Mouse (Mus musculus) neutrophil, adult 59 days (primary cell): ENCODE measurements around the gene Olfr399. TPM values are rescaled to one million over a fixed set of nuclear protein-coding genes. Genes with fewer than 3 reads are reported as not detected.

ENCODE experiments used
- total RNA-seq, 2 experiments: library from RNA; stranded (reverse); gene quantifications; 1 replicate in 1 of 2; 2 replicates in 1 of 2; pipeline ENCODE4 v1.2.4; 2023

The Olfr399 gene
- not detected for total RNA-seq

DNA sequence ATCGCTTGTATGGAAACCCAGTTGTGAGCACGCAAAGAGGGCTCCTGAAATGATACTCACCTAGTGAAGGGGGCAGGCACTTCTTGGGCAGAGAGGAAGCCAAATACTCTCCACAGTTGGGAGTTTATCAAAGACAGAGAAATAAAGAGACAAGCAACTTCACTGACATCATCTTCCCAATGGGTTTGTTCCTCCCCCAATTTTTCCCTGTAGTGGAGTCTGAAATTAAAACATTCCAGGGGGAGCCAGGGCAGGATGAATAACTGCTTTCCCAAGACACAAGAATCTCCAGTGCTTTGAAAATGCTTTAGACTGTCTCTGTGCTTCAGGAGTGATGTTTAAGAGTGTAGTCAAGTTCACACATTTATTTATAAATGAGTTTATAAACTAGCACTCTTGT is at the start of gene Olfr399, which contains the start of gene Olfr139:
Gene Olfr399, minus strand, starts transcription at position 165 of the 400 bp plus-strand sequence.
Gene Olfr139, minus strand, starts transcription at position 101 of the 400 bp plus-strand sequence.

DNA sequence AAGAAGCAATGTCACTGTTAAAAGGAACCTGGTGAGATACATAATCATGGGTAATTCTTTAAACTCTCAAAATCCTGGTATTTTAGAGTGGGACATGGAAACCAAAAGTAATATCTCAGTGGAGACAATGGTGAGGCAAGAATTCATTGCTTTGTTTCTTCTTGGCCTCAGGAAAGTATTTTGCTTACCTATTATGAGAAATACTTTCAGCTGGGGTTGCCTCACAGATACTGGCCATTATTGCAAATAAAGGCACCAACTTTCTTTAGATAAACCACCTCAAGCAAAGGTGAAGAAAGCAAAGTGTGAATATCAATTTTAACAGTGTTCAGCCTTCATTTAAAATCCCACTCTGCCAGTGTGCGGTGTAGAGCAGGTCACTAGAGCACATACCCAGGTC is 13.2 kb upstream of the Olfr399 start, which contains the start of gene Zfp616:
Gene Zfp616, plus strand, starts transcription at position 301 of the 400 bp plus-strand sequence.

Other genes with a start within 250 kb of the Olfr399 start
- gene Olfr392, start 239.6 kb downstream of the Olfr399 start, total RNA-seq, result not detected
- gene Olfr393, start 205.2 kb downstream of the Olfr399 start, total RNA-seq, result not detected
- not detected for gene Olfr394, start 165.8 kb downstream of the Olfr399 start, total RNA-seq
- not detected for gene Olfr395, start 147.3 kb downstream of the Olfr399 start, total RNA-seq
- gene Olfr23, start 119.9 kb downstream of the Olfr399 start, total RNA-seq, result not detected
- gene Olfr397, start 95.8 kb downstream of the Olfr399 start, total RNA-seq, result not detected
- gene Olfr398, start 66.2 kb downstream of the Olfr399 start, total RNA-seq, result not detected
- gene Olfr139, start 64 bp downstream of the Olfr399 start, total RNA-seq, result not detected
- gene Zfp616, start 13.3 kb upstream of the Olfr399 start, total RNA-seq, result not detected
- not detected for gene Olfr401, start 57.1 kb upstream of the Olfr399 start, total RNA-seq
- gene Olfr402, start 96.9 kb upstream of the Olfr399 start, total RNA-seq, result not detected
- gene Olfr403, start 129.6 kb upstream of the Olfr399 start, total RNA-seq, result not detected
- gene Olfr43, start 154.8 kb upstream of the Olfr399 start, total RNA-seq, result not detected
- not detected for gene Olfr406, start 203.2 kb upstream of the Olfr399 start, total RNA-seq
- gene Olfr59, start 227.1 kb upstream of the Olfr399 start, total RNA-seq, result not detected